Mouse (Mus musculus) myocyte (in vitro differentiated cells): ENCODE measurements around the gene Kri1.

Source experiments
- CEBPB ChIP-seq: IDR thresholded peaks from 2 replicates; pipeline ENCODE4 v1.6.1; 2011; ENCODE audit warnings: mild to moderate bottlenecking, moderate library complexity; ENCODE audit not compliant: poor library complexity, insufficient read depth, severe bottlenecking
- MYOG ChIP-seq, 3 experiments: IDR thresholded peaks; one replicate each; pipeline ENCODE4 v1.6.1; 2011; ENCODE audit warnings: control low read depth in 2 of 3, low read depth in 2 of 3, mild to moderate bottlenecking in 2 of 3; ENCODE audit not compliant: insufficient read length in 2 of 3, control insufficient read depth in 1 of 3, insufficient read depth in 1 of 3
- POLR2A ChIP-seq: IDR thresholded peaks from one replicate; pipeline ENCODE4 v1.6.1; 2011; ENCODE audit warnings: low read depth, mild to moderate bottlenecking, control low read depth, moderate library complexity; ENCODE audit not compliant: insufficient read length
- POLR2AphosphoS2 ChIP-seq: IDR thresholded peaks from one replicate; pipeline ENCODE4 v1.6.1; 2011; ENCODE audit warnings: low read depth, control low read depth; ENCODE audit not compliant: insufficient read length
- REST ChIP-seq: IDR thresholded peaks from one replicate; pipeline ENCODE4 v1.6.1; 2011; ENCODE audit warnings: mild to moderate bottlenecking, control low read depth, moderate library complexity; ENCODE audit not compliant: insufficient read depth, insufficient read length
- USF1 ChIP-seq: IDR thresholded peaks from one replicate; pipeline ENCODE4 v1.6.1; 2011; ENCODE audit warnings: low read depth, mild to moderate bottlenecking, control low read depth, moderate library complexity

- TF ChIP-seq POLR2A: no peak
- no peak for TF ChIP-seq USF1
- TF ChIP-seq CEBPB: no peak
- no peak for TF ChIP-seq POLR2AphosphoS2
- TF ChIP-seq MYOG (IDR thresholded peaks at IDR 0.05; ENCODE audit: control insufficient read depth in 1 of 3, insufficient read depth in 1 of 3, insufficient read length in 2 of 3, low read depth in 2 of 3): no peak
- no peak for TF ChIP-seq REST
Measured at GRCm38 (mm10) chr9:21305065-21305464, 17.3 kb upstream of the Kri1 start.
